Mouse (Mus musculus) myocyte (in vitro differentiated cells): Measurements from ENCODE around the gene Shd.

Experiments
- POLR2A ChIP-seq: IDR thresholded peaks from one replicate; pipeline ENCODE4 v1.6.1; 2011; ENCODE audit warnings: low read depth, mild to moderate bottlenecking, control low read depth, moderate library complexity; ENCODE audit not compliant: insufficient read length
- TCF12 ChIP-seq: IDR thresholded peaks from one replicate; pipeline ENCODE4 v1.6.1; 2011; ENCODE audit warnings: mild to moderate bottlenecking, control low read depth; ENCODE audit not compliant: poor library complexity, insufficient read depth, severe bottlenecking
- TCF3 ChIP-seq: IDR thresholded peaks from one replicate; pipeline ENCODE4 v1.6.1; 2011; ENCODE audit warnings: low read depth, control low read depth; ENCODE audit not compliant: insufficient read length

DNA sequence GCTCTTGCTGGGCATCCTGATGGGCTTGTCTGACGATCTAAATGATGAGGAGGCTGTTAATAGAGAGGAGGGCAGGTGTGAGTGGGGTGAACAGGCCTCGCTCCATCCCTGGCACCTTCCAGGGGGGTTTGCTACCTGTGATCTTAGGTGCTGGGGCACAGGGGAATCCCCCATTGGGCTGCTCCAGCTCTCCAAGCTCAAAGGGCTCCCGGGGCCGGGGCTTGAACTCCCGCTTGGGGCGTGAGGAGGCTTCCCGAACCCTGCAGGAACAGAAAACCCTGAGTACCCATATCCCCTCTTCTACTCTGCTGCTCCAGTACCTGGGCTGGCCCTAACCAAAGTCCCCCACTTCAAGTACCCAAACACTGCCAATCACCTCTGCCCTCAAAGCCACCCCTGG is 47.6 kb downstream of the Shd start:
- TF ChIP-seq POLR2A (no peak), TCF3 (no peak), TCF12 (no peak)
